Mouse (Mus musculus) olfactory bulb, adult 2 months (tissue): ENCODE measurements around the gene Myo19. TPM values are rescaled to one million over a fixed set of nuclear protein-coding genes. Genes with fewer than 3 reads are reported as not detected.

Experiments used
- H3K27ac ChIP-seq: fragments of 200-500 bp; 2 replicates; pipeline ENCODE4 v1.5.1; 2012; ENCODE audit warnings: low read depth, low read length; ENCODE audit not compliant: insufficient read depth
- H3K4me1 ChIP-seq: fragments of 200-500 bp; 2 replicates; pipeline ENCODE4 v1.6.1; 2012; ENCODE audit warnings: low read length; ENCODE audit not compliant: control insufficient read depth, insufficient read depth
- H3K4me3 ChIP-seq: fragments of 200-500 bp; 2 replicates; pipeline ENCODE4 v1.5.1; 2012; ENCODE audit warnings: mild to moderate bottlenecking, low read depth, low read length, moderate library complexity; ENCODE audit not compliant: insufficient read depth
- CTCF ChIP-seq: fragments of 200-500 bp; IDR thresholded peaks from 2 replicates; pipeline ENCODE4 v1.5.1; 2012; ENCODE audit warnings: low read depth, mild to moderate bottlenecking, low read length, moderate library complexity; ENCODE audit not compliant: insufficient read depth
- POLR2A ChIP-seq: fragments of 200-500 bp; IDR thresholded peaks from 2 replicates; pipeline ENCODE4 v1.6.1; 2012; ENCODE audit warnings: mild to moderate bottlenecking, low read depth, low read length, moderate library complexity; ENCODE audit not compliant: insufficient read depth
- WGBS: fragments of 180-500 bp; shearing (Covaris S2); methylation state at CpG from one replicate; pipeline ENCODE4 v1.1.7; 2018; 5-methylcytosine and 5-hydroxymethylcytosine counted together
- polyA plus RNA-seq: library from polyadenylated mRNA; stranded (reverse); fragments of >200 nt; gene quantifications from 2 replicates; pipeline ENCODE4 v1.2.4, GENCODE M21; 2012; ENCODE audit warnings: low replicate concordance; ENCODE audit not compliant: missing spikeins, insufficient read depth, insufficient read length

Myo19 gene
- polyA plus RNA-seq, 1 experiment, result not detected

- H3K27ac ChIP-seq, result no peak overlapping the region
- 46% methylated on average over 9 of the region's 9 CpGs for WGBS
- H3K4me3 ChIP-seq, result peak overlapping the region; percentile 58
- H3K4me1 ChIP-seq, result peaks cover 3% of the 10 kb centered on the region; the same call in 1 of the 2 replicates
- TF ChIP-seq CTCF (no peak), POLR2A (no peak)
Measured at GRCm38 (mm10) chr11:84880971-84881370, 1.0 kb downstream of the Myo19 start.

- H3K4me3 ChIP-seq, result no peak overlapping the region
- no peak for TF ChIP-seq POLR2A
- TF ChIP-seq CTCF, result no peak
- peaks cover 3% of the 10 kb centered on the region; the same call in 1 of the 2 replicates for H3K4me1 ChIP-seq
- H3K27ac ChIP-seq, result no peak overlapping the region
- WGBS, result 93% methylated on average over 7 of the region's 7 CpGs
Measured at GRCm38 (mm10) chr11:84882346-84882745, 2.4 kb downstream of the Myo19 start.

- no peak overlapping the region for H3K27ac ChIP-seq
- H3K4me1 ChIP-seq, result peaks cover 3% of the 10 kb centered on the region; the same call in 1 of the 2 replicates
- TF ChIP-seq CTCF (no peak), POLR2A (no peak)
- no peak overlapping the region for H3K4me3 ChIP-seq
- WGBS, result 76% methylated on average over 4 of the region's 4 CpGs
Measured at GRCm38 (mm10) chr11:84885238-84885637, 5.3 kb downstream of the Myo19 start.

GRCm38 (mm10) chr11:84886236-84886635, 6.3 kb downstream of the Myo19 start:
- no peaks in the 10 kb centered on the region for H3K4me1 ChIP-seq
- no peak for TF ChIP-seq CTCF
- TF ChIP-seq POLR2A, result no peak
- no peak overlapping the region for H3K27ac ChIP-seq
- 91% methylated on average over 5 of the region's 5 CpGs for whole genome bisulfite sequencing
- H3K4me3 ChIP-seq, result no peak overlapping the region

GRCm38 (mm10) chr11:84886767-84887511, 7.0 kb downstream of the Myo19 start:
- no peak overlapping the region for H3K4me3 ChIP-seq

GRCm38 (mm10) chr11:84888025-84888424, 8.1 kb downstream of the Myo19 start:
- Histone ChIP-seq H3K27ac (no peak overlapping the region), H3K4me3 (no peak overlapping the region), H3K4me1 (no peaks in the 10 kb centered on the region)
- TF ChIP-seq POLR2A (no peak), CTCF (no peak)
- 97% methylated on average over 8 of the region's 8 CpGs for WGBS

More at GRCm38 (mm10) chr11:84886767-84887511, 7.0 kb downstream of the Myo19 start:
- no peak overlapping the region for H3K27ac ChIP-seq
- TF ChIP-seq CTCF (no peak), POLR2A (no peak)
- 90% methylated on average over 11 of the region's 11 CpGs for WGBS
- H3K4me1 ChIP-seq, result no peaks in the 10 kb centered on the region

GRCm38 (mm10) chr11:84889492-84889891, 9.5 kb downstream of the Myo19 start:
- H3K4me3 ChIP-seq, result no peak overlapping the region
- no peaks in the 10 kb centered on the region for H3K4me1 ChIP-seq
- no peak for TF ChIP-seq CTCF
- H3K27ac ChIP-seq, result no peak overlapping the region
- 95% methylated on average over 2 of the region's 2 CpGs for WGBS

GRCm38 (mm10) chr11:84891705-84892104, 11.8 kb downstream of the Myo19 start:
- Histone ChIP-seq H3K4me1 (no peaks in the 10 kb centered on the region), H3K4me3 (no peak overlapping the region), H3K27ac (no peak overlapping the region)
- 94% methylated on average over 7 of the region's 7 CpGs for WGBS
- TF ChIP-seq POLR2A (no peak), CTCF (no peak)

GRCm38 (mm10) chr11:84893113-84893512, 13.2 kb downstream of the Myo19 start:
- H3K27ac ChIP-seq, result no peak overlapping the region
- H3K4me3 ChIP-seq, result no peak overlapping the region
- H3K4me1 ChIP-seq, result no peaks in the 10 kb centered on the region
- WGBS, result 89% methylated on average over 15 of the region's 15 CpGs
- no peak for TF ChIP-seq CTCF
- no peak for TF ChIP-seq POLR2A
